Mouse (Mus musculus) small intestine, adult 2 months (tissue): Measurements from ENCODE around the gene Rnf217.

Experiments
- CTCF ChIP-seq: fragments of 200-500 bp; IDR thresholded peaks from 2 replicates; pipeline ENCODE4 v1.5.1; 2012; ENCODE audit warnings: low read depth, mild to moderate bottlenecking, control low read depth, inconsistent platforms, low read length, moderate library complexity, mixed read lengths; ENCODE audit not compliant: insufficient replicate concordance, insufficient read length; ENCODE audit errors: extremely low read depth
- POLR2A ChIP-seq: fragments of 200-500 bp; IDR thresholded peaks from 2 replicates; pipeline ENCODE4 v1.6.1; 2012; ENCODE audit warnings: low read depth, mild to moderate bottlenecking, control low read depth, inconsistent platforms, low read length, moderate library complexity

- TF ChIP-seq POLR2A (no peak), CTCF (no peak)
Measured at GRCm38 (mm10) chr10:31535046-31535445, 73.9 kb downstream of the Rnf217 start.
